Mouse (Mus musculus) erythroblast, embryonic 14.5 days (primary cell): ENCODE measurements around the gene Lrrc1.

ENCODE experiments used
- GATA1 ChIP-seq: IDR thresholded peaks from 2 replicates; pipeline ENCODE4 v1.6.1; 2012; ENCODE audit warnings: low read length, inconsistent platforms, mixed read lengths
- TAL1 ChIP-seq: IDR thresholded peaks from 3 replicates; pipeline ENCODE4 v1.6.1; 2012; ENCODE audit warnings: low read length, inconsistent platforms, mixed read lengths

DNA sequence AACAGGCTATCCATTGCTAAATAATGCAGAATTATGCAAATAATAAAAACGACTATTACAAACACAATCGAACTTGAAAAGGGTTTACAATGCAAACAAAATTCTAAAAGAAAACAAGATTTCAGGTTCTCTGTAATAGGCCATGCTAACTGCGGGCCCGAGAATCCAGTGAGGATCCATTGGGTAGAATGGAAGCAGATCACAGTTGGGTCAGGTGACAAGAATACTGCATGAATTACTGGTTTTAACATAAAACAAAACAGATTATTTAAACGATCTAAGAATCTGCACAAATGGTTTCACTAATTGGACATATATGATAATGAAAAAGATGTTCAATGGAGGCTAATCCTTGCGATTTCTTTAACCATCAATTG, 42.5 kb downstream of the Lrrc1 start:
- TF ChIP-seq GATA1 (no peak), TAL1 (no peak)
